ENCODE assay signal across 8 mouse cellular contexts in the genomic region with DNA sequence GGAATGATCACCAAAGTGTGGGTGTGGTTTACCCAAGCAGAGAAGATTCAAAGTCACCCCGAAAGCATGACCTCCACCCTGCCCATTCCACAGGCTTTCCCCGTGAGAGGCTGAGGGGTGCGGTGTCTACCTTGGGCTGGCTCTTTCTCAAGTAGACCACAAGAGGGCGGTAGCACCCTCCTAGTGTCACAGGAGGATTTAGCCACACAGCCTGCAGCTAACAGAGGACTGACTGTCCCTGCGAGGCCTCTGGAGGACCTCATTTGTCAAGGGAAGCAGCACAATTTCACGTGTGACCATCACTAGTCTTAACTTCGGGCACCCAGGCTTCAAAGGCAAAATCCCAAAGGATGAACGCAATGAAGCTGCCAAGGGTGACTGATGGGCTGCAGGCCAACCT. TPM values are rescaled to one million over a fixed set of nuclear protein-coding genes. Genes with fewer than 3 reads are reported as not detected.
DNase-seq lines count a peak whose midpoint lies in the region; ATAC-seq and TF ChIP-seq lines count a peak whose summit lies in the region.

No protein-coding gene starts in this region.

- 0 out of 2 replicates have a peak, but pooled peaks have one; percentile 71 for ATAC-seq in embryonic facial prominence, embryonic 15.5 days (ENCODE audit: insufficient number of reproducible peaks, low FRiP score, low TSS enrichment, low read depth)
- peak; percentile 78; the same call in 1 of the 2 replicates for ATAC-seq in neural tube, embryonic 15.5 days (ENCODE audit: low FRiP score)

- peak; percentile 86 for TF ChIP-seq CTCF in lung, adult 2 months (IDR thresholded peaks at IDR 0.05; ENCODE audit: insufficient read depth, low read length)

- no peak overlapping the region for H3K9ac ChIP-seq in embryonic facial prominence, embryonic 15.5 days
- H3K9ac ChIP-seq in neural tube, embryonic 15.5 days (replicated peaks), result no peak overlapping the region

- H3K4me3 ChIP-seq in embryonic facial prominence, embryonic 15.5 days (replicated peaks), result no peak overlapping the region
- H3K4me3 ChIP-seq in lung, adult 2 months (replicated peaks; ENCODE audit: extremely low read depth, low read depth, low read length), result no peak overlapping the region
- no peak overlapping the region for H3K4me3 ChIP-seq in neural tube, embryonic 15.5 days (replicated peaks)

- H3K9me3 ChIP-seq in embryonic facial prominence, embryonic 15.5 days (replicated peaks), result no peaks in the 10 kb centered on the region
- H3K9me3 ChIP-seq in neural tube, embryonic 15.5 days (replicated peaks), result no peaks in the 10 kb centered on the region

- no peak overlapping the region for H3K27ac ChIP-seq in embryonic facial prominence, embryonic 15.5 days (replicated peaks)
- H3K27ac ChIP-seq in neural tube, embryonic 15.5 days (replicated peaks), result no peak overlapping the region

- no peaks in the 10 kb centered on the region for H3K4me1 ChIP-seq in embryonic facial prominence, embryonic 15.5 days
- H3K4me1 ChIP-seq in lung, adult 2 months (ENCODE audit: control insufficient read depth, insufficient read depth, low read length), result no peaks in the 10 kb centered on the region
- H3K4me1 ChIP-seq in neural tube, embryonic 15.5 days, result no peaks in the 10 kb centered on the region

- no peaks in the 10 kb centered on the region for H3K27me3 ChIP-seq in embryonic facial prominence, embryonic 15.5 days
- no peaks in the 10 kb centered on the region for H3K27me3 ChIP-seq in neural tube, embryonic 15.5 days (replicated peaks)

- no peak for TF ChIP-seq POLR2A in lung, adult 2 months (IDR thresholded peaks at IDR 0.05; ENCODE audit: borderline replicate concordance, extremely low read depth, low read depth, low read length)

- intact Hi-C loops in heart, postnatal 10 days (cut with DNase I), result loop anchor here (1.0 kb wide), 2 partner anchors 39 to 97 kb away; no protein-coding TSS in a partner anchor

- peak; percentile 62 for DNase-seq in ES-CJ7 (ENCODE audit: low read depth, low spot score)
- DNase-seq in adrenal gland, postnatal 36 days, result peak; percentile 54 to 77
- DNase-seq in heart, postnatal 10 days, result peak; percentile 76 to 86
- DNase-seq in kidney, postnatal 14 days, result peak; percentile 79
- DNase-seq in lung, adult 2 months, result peak; percentile 27
- peak; percentile 34 for DNase-seq in urinary bladder, adult 2 months (ENCODE audit: low spot score)

- H3K4me2 ChIP-seq in embryonic facial prominence, embryonic 15.5 days (replicated peaks), result no peak overlapping the region
- H3K4me2 ChIP-seq in neural tube, embryonic 15.5 days, result no peak overlapping the region

- WGBS in embryonic facial prominence, embryonic 15.5 days, result 12% methylated on average over 8 of the region's 8 CpGs
- 8% methylated on average over 8 of the region's 8 CpGs for WGBS in lung, adult 2 months
- 11% methylated on average over 8 of the region's 8 CpGs for WGBS in neural tube, embryonic 15.5 days

- no peaks in the 10 kb centered on the region for H3K36me3 ChIP-seq in embryonic facial prominence, embryonic 15.5 days
- H3K36me3 ChIP-seq in neural tube, embryonic 15.5 days, result no peaks in the 10 kb centered on the region

RNA-seq across cellular contexts. Expression of a gene that starts 17.9 kb away (rescaled TPM):
- 10 to 100 TPM; 41.1 to 50.6 TPM for total RNA-seq in adrenal gland, postnatal 36 days (2021)
- polyA plus RNA-seq in embryonic facial prominence, embryonic 15.5 days (2015; fragmentation: Nextera tagmentation; extraction: Ambion mirVana), result 24.4 and 25.3 TPM in 2 replicates
- 10 to 100 TPM; 25.2 to 25.3 TPM for total RNA-seq in heart, postnatal 10 days (2021)
- 11.1 and 14.0 TPM in 2 replicates for polyA plus RNA-seq in lung, adult 2 months (2012; rRNA removed)
- 31.2 and 36.4 TPM in 2 replicates for polyA plus RNA-seq in neural tube, embryonic 15.5 days (2015; fragmentation: Nextera tagmentation; extraction: Ambion mirVana)
- polyA plus RNA-seq in urinary bladder, adult 2 months (2012; rRNA removed), result 30.4 and 41.2 TPM in 2 replicates

RNA-seq across cellular contexts. Expression of a gene that starts 37.3 kb away (rescaled TPM):
- total RNA-seq in adrenal gland, postnatal 36 days (2021), result under 1 TPM; 0.26 to 0.56 TPM
- polyA plus RNA-seq in embryonic facial prominence, embryonic 15.5 days (2015; fragmentation: Nextera tagmentation; extraction: Ambion mirVana), result 0.49 and 0.71 TPM in 2 replicates
- total RNA-seq in heart, postnatal 10 days (2021), result not detected
- polyA plus RNA-seq in lung, adult 2 months (2012; rRNA removed), result 0.15 and 0.29 TPM in 2 replicates
- 0.05 and 0.32 TPM in 2 replicates for polyA plus RNA-seq in neural tube, embryonic 15.5 days (2015; fragmentation: Nextera tagmentation; extraction: Ambion mirVana)
- polyA plus RNA-seq in urinary bladder, adult 2 months (2012; rRNA removed), result 0.24 and 0.32 TPM in 2 replicates

RNA-seq across cellular contexts. Expression of a gene that starts 59.6 kb away (rescaled TPM):
- total RNA-seq in adrenal gland, postnatal 36 days (2021), result 1 to 10 TPM; 4.0 to 5.3 TPM
- polyA plus RNA-seq in embryonic facial prominence, embryonic 15.5 days (2015; fragmentation: Nextera tagmentation; extraction: Ambion mirVana), result 2.8 and 4.8 TPM in 2 replicates
- 1 to 10 TPM; 1.2 to 1.8 TPM for total RNA-seq in heart, postnatal 10 days (2021)
- 1.5 and 3.1 TPM in 2 replicates for polyA plus RNA-seq in lung, adult 2 months (2012; rRNA removed)
- polyA plus RNA-seq in neural tube, embryonic 15.5 days (2015; fragmentation: Nextera tagmentation; extraction: Ambion mirVana), result 6.5 and 9.3 TPM in 2 replicates
- 4.2 and 4.8 TPM in 2 replicates for polyA plus RNA-seq in urinary bladder, adult 2 months (2012; rRNA removed)

Comparison
In these comparisons a context has a peak if more than half of its experiments do, and no peak if none do; other contexts are left out.
1. DNase-seq: peak in every context shown above with its lines; median percentile 81 in heart, postnatal 10 days; 79 in kidney, postnatal 14 days; 66 in adrenal gland, postnatal 36 days; 62 in ES-CJ7; 34 in urinary bladder, adult 2 months; 27 in lung, adult 2 months.